Mouse (Mus musculus) lung, embryonic 15.5 days (tissue): ENCODE measurements around the gene Cldn9. TPM values are rescaled to one million over a fixed set of nuclear protein-coding genes. Genes with fewer than 3 reads are reported as not detected.
A peak's percentile ranks its signal among the peaks of the same experiment; 100 is the strongest.

Experiments
- ATAC-seq: fragments of 200-750 bp; cut with Nextera tagmentation; 2 replicates; pipeline ENCODE4 v1.8.0; 2017; ENCODE audit warnings: moderate number of reproducible peaks, borderline replicate concordance; ENCODE audit not compliant: low FRiP score, low TSS enrichment; ENCODE audit errors: extremely low read depth
- H3K27ac ChIP-seq: fragments of 300-500 bp; sonication (generic); 2 replicates; pipeline ENCODE4 v1.5.1; 2015; ENCODE audit warnings: moderate library complexity, mild to moderate bottlenecking, inconsistent platforms
- H3K27me3 ChIP-seq: fragments of 300-500 bp; sonication (generic); 2 replicates; pipeline ENCODE4 v1.6.1; 2015; ENCODE audit warnings: inconsistent platforms
- H3K36me3 ChIP-seq: fragments of 300-500 bp; sonication (generic); 2 replicates; pipeline ENCODE4 v1.6.1; 2015; ENCODE audit warnings: inconsistent platforms
- H3K4me1 ChIP-seq: fragments of 300-500 bp; sonication (generic); 2 replicates; pipeline ENCODE4 v1.6.1; 2015; ENCODE audit warnings: inconsistent platforms
- H3K4me2 ChIP-seq: fragments of 300-500 bp; sonication (generic); 2 replicates; pipeline ENCODE4 v1.6.1; 2015; ENCODE audit warnings: inconsistent platforms, mild to moderate bottlenecking, moderate library complexity
- H3K4me3 ChIP-seq: fragments of 300-500 bp; sonication (generic); 2 replicates; pipeline ENCODE4 v1.5.1; 2015; ENCODE audit warnings: mild to moderate bottlenecking, inconsistent platforms
- H3K9ac ChIP-seq: fragments of 300-500 bp; sonication (generic); 2 replicates; pipeline ENCODE4 v1.6.1; 2015; ENCODE audit warnings: inconsistent platforms
- H3K9me3 ChIP-seq: fragments of 300-500 bp; sonication (generic); 2 replicates; pipeline ENCODE4 v1.6.1; 2016; ENCODE audit warnings: inconsistent platforms
- WGBS: fragments of 180-500 bp; shearing (Covaris S2); methylation state at CpG from one replicate; pipeline ENCODE4 v1.1.7; 2015; 5-methylcytosine and 5-hydroxymethylcytosine counted together
- polyA plus RNA-seq: library from polyadenylated mRNA; unstranded; fragments of >200 nt; fragmentation: Nextera tagmentation; extraction: Ambion mirVana; gene quantifications from 2 replicates; pipeline ENCODE4 v1.2.1, GENCODE M21; 2015

Gene Cldn9
- polyA plus RNA-seq, 1 experiment from 2014 or later, result 4.4 TPM

- peaks cover 34% of the 10 kb centered on the region for H3K27me3 ChIP-seq
- 3% methylated on average over 9 of the region's 9 CpGs for WGBS
- 0 out of 2 replicates have a peak, but pooled peaks cover 4% of the 10 kb centered on the region for H3K4me1 ChIP-seq
- H3K4me3 ChIP-seq, result no peak overlapping the region
- ATAC-seq, result no peak
- no peak overlapping the region for H3K9ac ChIP-seq
- no peaks in the 10 kb centered on the region for H3K36me3 ChIP-seq
- H3K9me3 ChIP-seq, result no peaks in the 10 kb centered on the region
- H3K27ac ChIP-seq, result no peak overlapping the region
- peak overlapping the region; percentile 58; the same call in 1 of the 2 replicates for H3K4me2 ChIP-seq
Measured at GRCm38 (mm10) chr17:23661526-23661925, 22.3 kb downstream of the Cldn9 start.

GRCm38 (mm10) chr17:23660876-23661200, 23.0 kb downstream of the Cldn9 start:
- Histone ChIP-seq H3K9ac (peak overlapping the region; percentile 19; the same call in 1 of the 2 replicates), H3K4me3 (peak overlapping the region; percentile 40), H3K27me3 (peaks cover 34% of the 10 kb centered on the region), H3K4me2 (peak overlapping the region; percentile 58), H3K4me1 (0 out of 2 replicates have a peak, but pooled peaks cover 4% of the 10 kb centered on the region), H3K27ac (no peak overlapping the region), H3K36me3 (no peaks in the 10 kb centered on the region), H3K9me3 (no peaks in the 10 kb centered on the region)
- ATAC-seq, result no peak
- 3% methylated on average over 14 of the region's 14 CpGs for WGBS

- 6% methylated on average over 27 of the region's 27 CpGs for WGBS
- H3K4me3 ChIP-seq, result peak within 1 kb of the TSS; percentile 40
- no peak within 1 kb of the TSS for H3K27ac ChIP-seq
- H3K9me3 ChIP-seq, result no peaks in the 10 kb centered on the region
- H3K9ac ChIP-seq, result peak within 1 kb of the TSS; percentile 19; the same call in 1 of the 2 replicates
- no peaks in the 10 kb centered on the region for H3K36me3 ChIP-seq
- H3K4me2 ChIP-seq, result peak within 1 kb of the TSS; percentile 58
- peak; percentile 44; the same call in 1 of the 2 replicates for ATAC-seq
- peaks cover 34% of the 10 kb centered on the region for H3K27me3 ChIP-seq
- 0 out of 2 replicates have a peak, but pooled peaks cover 4% of the 10 kb centered on the region for H3K4me1 ChIP-seq
Measured at GRCm38 (mm10) chr17:23660117-23660875, 23.5 kb downstream of the Cldn9 start, which contains the start of gene Bicdl2. Gene Bicdl2 (plus strand): TSS chr17:23660506.

- no peak overlapping the region for H3K9ac ChIP-seq
- no peak overlapping the region for H3K4me2 ChIP-seq
- no peaks in the 10 kb centered on the region for H3K36me3 ChIP-seq
- H3K4me3 ChIP-seq, result no peak overlapping the region
- no peak overlapping the region for H3K27ac ChIP-seq
- no peaks in the 10 kb centered on the region for H3K4me1 ChIP-seq
- no peaks in the 10 kb centered on the region for H3K9me3 ChIP-seq
- H3K27me3 ChIP-seq, result peaks cover 34% of the 10 kb centered on the region
- 75% methylated on average over 3 of the region's 3 CpGs for WGBS
- ATAC-seq, result no peak
Measured at GRCm38 (mm10) chr17:23658450-23658849, 25.4 kb downstream of the Cldn9 start.

GRCm38 (mm10) chr17:23654410-23654809, 29.4 kb downstream of the Cldn9 start:
- no peak overlapping the region for H3K4me3 ChIP-seq
- H3K4me2 ChIP-seq, result no peak overlapping the region
- 62% methylated on average over 2 of the region's 2 CpGs for WGBS
- ATAC-seq, result no peak
- H3K27ac ChIP-seq, result no peak overlapping the region
- H3K27me3 ChIP-seq, result no peaks in the 10 kb centered on the region; the same call in none of the 2 replicates
- no peaks in the 10 kb centered on the region for H3K4me1 ChIP-seq
- no peaks in the 10 kb centered on the region for H3K36me3 ChIP-seq
- no peaks in the 10 kb centered on the region for H3K9me3 ChIP-seq
- H3K9ac ChIP-seq, result no peak overlapping the region

GRCm38 (mm10) chr17:23654001-23654400, 29.8 kb downstream of the Cldn9 start:
- no peaks in the 10 kb centered on the region for H3K4me1 ChIP-seq
- no peaks in the 10 kb centered on the region for H3K9me3 ChIP-seq
- no peak for ATAC-seq
- no peak overlapping the region for H3K9ac ChIP-seq
- no peak overlapping the region for H3K4me2 ChIP-seq
- H3K27me3 ChIP-seq, result no peaks in the 10 kb centered on the region; the same call in 1 of the 2 replicates
- no peak overlapping the region for H3K4me3 ChIP-seq
- WGBS, result 56% methylated on average over 6 of the region's 6 CpGs
- no peaks in the 10 kb centered on the region for H3K36me3 ChIP-seq
- H3K27ac ChIP-seq, result no peak overlapping the region

GRCm38 (mm10) chr17:23653324-23653723, 30.5 kb downstream of the Cldn9 start:
- H3K9me3 ChIP-seq, result no peaks in the 10 kb centered on the region
- ATAC-seq, result no peak
- H3K4me1 ChIP-seq, result no peaks in the 10 kb centered on the region
- no peaks in the 10 kb centered on the region; the same call in 1 of the 2 replicates for H3K27me3 ChIP-seq
- WGBS, result 76% methylated on average over 2 of the region's 2 CpGs
- H3K27ac ChIP-seq, result no peak overlapping the region
- no peaks in the 10 kb centered on the region for H3K36me3 ChIP-seq
- H3K4me3 ChIP-seq, result no peak overlapping the region
- no peak overlapping the region for H3K4me2 ChIP-seq
- H3K9ac ChIP-seq, result no peak overlapping the region

- Histone ChIP-seq H3K4me1 (no peaks in the 10 kb centered on the region), H3K4me2 (no peak overlapping the region), H3K36me3 (no peaks in the 10 kb centered on the region), H3K4me3 (no peak overlapping the region), H3K27ac (no peak overlapping the region), H3K9me3 (no peaks in the 10 kb centered on the region), H3K9ac (no peak overlapping the region), H3K27me3 (no peaks in the 10 kb centered on the region; the same call in 1 of the 2 replicates)
- 74% methylated on average over 6 of the region's 6 CpGs for WGBS
- ATAC-seq, result no peak
Measured at GRCm38 (mm10) chr17:23651363-23651762, 32.5 kb downstream of the Cldn9 start.

- Histone ChIP-seq H3K27me3 (peaks cover 20% of the 10 kb centered on the region), H3K9me3 (no peaks in the 10 kb centered on the region), H3K9ac (no peak overlapping the region), H3K4me1 (peaks cover 5% of the 10 kb centered on the region; the same call in 1 of the 2 replicates), H3K27ac (no peak overlapping the region), H3K4me3 (no peak overlapping the region), H3K36me3 (no peaks in the 10 kb centered on the region), H3K4me2 (no peak overlapping the region)
- WGBS, result 39% methylated on average over 10 of the region's 10 CpGs
- ATAC-seq, result no peak
Measured at GRCm38 (mm10) chr17:23645894-23646293, 37.9 kb downstream of the Cldn9 start.

- ATAC-seq, result peak; percentile 33; the same call in 1 of the 2 replicates
- Histone ChIP-seq H3K27ac (no peak within 1 kb of the TSS), H3K36me3 (no peaks in the 10 kb centered on the region), H3K9ac (peak within 1 kb of the TSS; percentile 28), H3K4me2 (peak within 1 kb of the TSS; percentile 80), H3K9me3 (no peaks in the 10 kb centered on the region), H3K27me3 (peaks cover 20% of the 10 kb centered on the region), H3K4me1 (peaks cover 5% of the 10 kb centered on the region; the same call in 1 of the 2 replicates), H3K4me3 (peak within 1 kb of the TSS; percentile 44)
- under 1% methylated on average over 58 of the region's 58 CpGs for WGBS
Measured at GRCm38 (mm10) chr17:23644613-23645495, 39.0 kb downstream of the Cldn9 start, which contains the start of gene Mmp25. Gene Mmp25 (minus strand): TSS chr17:23645277.
